Mouse (Mus musculus) lung, postnatal 0 days (tissue): ENCODE results near the gene Lgi1.

Experiments used
- CTCF ChIP-seq: IDR thresholded peaks from 2 replicates; pipeline ENCODE4 v1.5.1; 2016; ENCODE audit warnings: antibody characterized with exemption, mild to moderate bottlenecking
- EP300 ChIP-seq: IDR thresholded peaks from 2 replicates; pipeline ENCODE4 v1.6.1; 2016; ENCODE audit warnings: antibody characterized with exemption, mild to moderate bottlenecking, control low read depth

DNA sequence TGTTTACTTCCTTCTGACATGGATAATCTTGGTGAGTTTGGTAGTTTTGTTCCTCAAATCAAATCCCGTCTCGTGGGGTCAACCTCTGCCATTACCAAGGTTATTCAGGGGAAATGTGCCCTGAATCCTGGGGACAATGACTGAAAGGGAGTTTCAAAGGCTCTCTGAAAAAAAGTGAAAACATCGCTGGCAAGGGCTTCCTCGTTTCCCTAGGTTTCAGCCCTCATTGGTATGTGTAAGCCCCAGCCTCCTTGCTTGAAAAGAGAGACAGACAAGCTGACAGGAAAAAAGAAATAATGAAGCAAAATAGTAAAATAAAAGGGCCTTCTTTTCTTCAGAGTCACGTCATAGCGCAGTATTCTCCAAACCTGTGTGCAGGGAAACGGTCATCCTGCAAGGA, 9.5 kb downstream of the Lgi1 start:
- no peak for TF ChIP-seq CTCF
- TF ChIP-seq EP300: no peak
